ENCODE assay signal across 9 mouse cellular contexts in genomic region chr7:126481699-126482098, GRCm38 (mm10). TPM values are rescaled to one million over a fixed set of nuclear protein-coding genes. Genes with fewer than 3 reads are reported as not detected.
DNase-seq lines count a peak whose midpoint lies in the region; ATAC-seq and TF ChIP-seq lines count a peak whose summit lies in the region.
"Had no signal": no experiment of that assay in that cellular context is flagged by ENCODE, and none has a peak within 500 bp of the region (broad histone marks: within the 10 kb centered on the region; RNA-seq: fewer than 3 reads in every experiment).

No protein-coding gene starts in this region.

- no peak overlapping the region for H3K9ac ChIP-seq in embryonic facial prominence, embryonic 11.5 days (replicated peaks; ENCODE audit: low read length)
- H3K9ac ChIP-seq in lung, embryonic 14.5 days, result no peak overlapping the region

- H3K27ac ChIP-seq in embryonic facial prominence, embryonic 11.5 days (replicated peaks; ENCODE audit: low read depth, low read length), result no peak overlapping the region
- H3K27ac ChIP-seq in embryonic facial prominence, embryonic 10.5 days (replicated peaks), result no peak overlapping the region
- H3K27ac ChIP-seq in lung, embryonic 14.5 days (ENCODE audit: low read depth), result no peak overlapping the region

- no peaks in the 10 kb centered on the region for H3K36me3 ChIP-seq in embryonic facial prominence, embryonic 11.5 days (replicated peaks; ENCODE audit: control insufficient read depth, insufficient read depth, low read depth, low read length)
- no peaks in the 10 kb centered on the region for H3K36me3 ChIP-seq in embryonic facial prominence, embryonic 10.5 days (replicated peaks)
- no peaks in the 10 kb centered on the region for H3K36me3 ChIP-seq in lung, embryonic 14.5 days (ENCODE audit: insufficient read depth)
- no peaks in the 10 kb centered on the region for H3K36me3 ChIP-seq in erythroblast, embryonic 14.5 days (ENCODE audit: control insufficient read depth)
- H3K36me3 ChIP-seq: midbrain, embryonic 12.5 days had no signal

- no peaks in the 10 kb centered on the region for H3K9me3 ChIP-seq in embryonic facial prominence, embryonic 11.5 days (replicated peaks; ENCODE audit: control insufficient read depth, low read length)
- peaks cover 3% of the 10 kb centered on the region; the same call in 1 of the 2 replicates for H3K9me3 ChIP-seq in embryonic facial prominence, embryonic 10.5 days
- no peaks in the 10 kb centered on the region for H3K9me3 ChIP-seq in lung, embryonic 14.5 days (ENCODE audit: low read depth, low read length)
- H3K9me3 ChIP-seq in erythroblast, embryonic 14.5 days (ENCODE audit: control insufficient read depth, low read length), result no peaks in the 10 kb centered on the region
- H3K9me3 ChIP-seq: midbrain, embryonic 12.5 days had no signal

- H3K4me2 ChIP-seq in embryonic facial prominence, embryonic 11.5 days (ENCODE audit: low read depth, low read length), result no peak overlapping the region
- H3K4me2 ChIP-seq in lung, embryonic 14.5 days, result no peak overlapping the region

- H3K27me3 ChIP-seq in embryonic facial prominence, embryonic 11.5 days (ENCODE audit: control insufficient read depth, insufficient read depth, low read length), result no peaks in the 10 kb centered on the region
- no peaks in the 10 kb centered on the region for H3K27me3 ChIP-seq in embryonic facial prominence, embryonic 10.5 days (replicated peaks; ENCODE audit: low read depth, poor library complexity, severe bottlenecking)
- no peaks in the 10 kb centered on the region for H3K27me3 ChIP-seq in lung, embryonic 14.5 days (ENCODE audit: insufficient read depth, low read length)
- H3K27me3 ChIP-seq in erythroblast, embryonic 14.5 days (ENCODE audit: control insufficient read depth), result no peaks in the 10 kb centered on the region
- H3K27me3 ChIP-seq: midbrain, embryonic 12.5 days had no signal

- no peak for ATAC-seq in embryonic facial prominence, embryonic 11.5 days (replicated peaks; ENCODE audit: insufficient number of reproducible peaks, low FRiP score, low TSS enrichment, low read depth)
- no peak for ATAC-seq in lung, embryonic 14.5 days (ENCODE audit: insufficient read depth)

- H3K4me1 ChIP-seq in embryonic facial prominence, embryonic 11.5 days (ENCODE audit: control insufficient read depth, insufficient read depth, low read length), result no peaks in the 10 kb centered on the region; the same call in 1 of the 2 replicates
- H3K4me1 ChIP-seq in embryonic facial prominence, embryonic 10.5 days, result peaks cover 11% of the 10 kb centered on the region
- no peaks in the 10 kb centered on the region for H3K4me1 ChIP-seq in lung, embryonic 14.5 days (ENCODE audit: insufficient read depth)
- H3K4me1 ChIP-seq in erythroblast, embryonic 14.5 days (ENCODE audit: control insufficient read depth), result peaks cover 22% of the 10 kb centered on the region

- peak; percentile 69 for TF ChIP-seq CTCF in lung, embryonic 14.5 days (IDR thresholded peaks at IDR 0.05; ENCODE audit: low read depth)

- peak; percentile 72 for DNase-seq in embryonic facial prominence, embryonic 11.5 days (ENCODE audit: low spot score)
- no peak for DNase-seq in embryonic facial prominence, embryonic 10.5 days (ENCODE audit: low spot score)
- peak; percentile 73 for DNase-seq in lung, embryonic 14.5 days
- no peak for DNase-seq in lung, postnatal 25 days (ENCODE audit: low spot score)
- DNase-seq in retina, embryonic 14.5 days (ENCODE audit: low spot score), result peak; percentile 68
- no peak for DNase-seq in right cerebral cortex, postnatal 4 days
- no peak for DNase-seq in gastrocnemius, postnatal 10 days

- 24% methylated on average over 5 of the region's 5 CpGs for WGBS in embryonic facial prominence, embryonic 11.5 days
- WGBS in embryonic facial prominence, embryonic 10.5 days, result 27% methylated on average over 5 of the region's 5 CpGs
- 22% methylated on average over 5 of the region's 5 CpGs for WGBS in lung, embryonic 14.5 days

- no peak overlapping the region for H3K4me3 ChIP-seq in embryonic facial prominence, embryonic 11.5 days (ENCODE audit: low read depth, low read length)
- H3K4me3 ChIP-seq in embryonic facial prominence, embryonic 10.5 days, result no peak overlapping the region; the same call in 1 of the 2 replicates
- no peak overlapping the region; the same call in 1 of the 2 replicates for H3K4me3 ChIP-seq in lung, embryonic 14.5 days (ENCODE audit: low read depth, low read length)
- H3K4me3 ChIP-seq in erythroblast, embryonic 14.5 days (replicated peaks), result peak overlapping the region; percentile 52

RNA-seq across cellular contexts. Expression of gene Tufm, which starts 5.5 kb away (rescaled TPM):
- polyA plus RNA-seq in embryonic facial prominence, embryonic 11.5 days (2014; fragmentation: Nextera tagmentation; extraction: Ambion mirVana), result 158 and 159 TPM in 2 replicates
- polyA plus RNA-seq in embryonic facial prominence, embryonic 10.5 days (2016; fragmentation: Nextera tagmentation; extraction: Ambion mirVana), result 169 and 185 TPM in 2 replicates
- polyA plus RNA-seq in lung, embryonic 14.5 days (2014; fragmentation: Nextera tagmentation; extraction: Ambion mirVana), result 126 and 128 TPM in 2 replicates
- 1.8 and 3.9 TPM in 2 replicates for polyA plus RNA-seq in erythroblast, embryonic 14.5 days (2012)
- total RNA-seq in gastrocnemius, postnatal 10 days (2021), result 100 to 1,000 TPM in 1 of 2 experiments, 10 to 100 TPM in 1; 99.0 to 114 TPM

RNA-seq across cellular contexts. Expression of gene Sh2b1, which starts 6.5 kb away (rescaled TPM):
- polyA plus RNA-seq in embryonic facial prominence, embryonic 11.5 days (2014; fragmentation: Nextera tagmentation; extraction: Ambion mirVana), result 36.3 and 39.3 TPM in 2 replicates
- 53.3 and 54.0 TPM in 2 replicates for polyA plus RNA-seq in embryonic facial prominence, embryonic 10.5 days (2016; fragmentation: Nextera tagmentation; extraction: Ambion mirVana)
- polyA plus RNA-seq in lung, embryonic 14.5 days (2014; fragmentation: Nextera tagmentation; extraction: Ambion mirVana), result 42.0 and 46.5 TPM in 2 replicates
- 2.3 and 2.6 TPM in 2 replicates for polyA plus RNA-seq in erythroblast, embryonic 14.5 days (2012)
- total RNA-seq in gastrocnemius, postnatal 10 days (2021), result 10 to 100 TPM; 52.0 to 53.7 TPM

RNA-seq across cellular contexts. Expression of gene Atp2a1, which starts 18.8 kb away (rescaled TPM):
- 6.6 and 6.7 TPM in 2 replicates for polyA plus RNA-seq in embryonic facial prominence, embryonic 11.5 days (2014; fragmentation: Nextera tagmentation; extraction: Ambion mirVana)
- 1.8 and 2.5 TPM in 2 replicates for polyA plus RNA-seq in embryonic facial prominence, embryonic 10.5 days (2016; fragmentation: Nextera tagmentation; extraction: Ambion mirVana)
- polyA plus RNA-seq in lung, embryonic 14.5 days (2014; fragmentation: Nextera tagmentation; extraction: Ambion mirVana), result 0.32 TPM in 1 of 2 replicates, not detected in the other
- polyA plus RNA-seq in erythroblast, embryonic 14.5 days (2012), result not detected in 2 replicates
- total RNA-seq in gastrocnemius, postnatal 10 days (2021), result over 10,000 TPM; 11,325 to 12,607 TPM

RNA-seq across cellular contexts. Expression of gene Atxn2l, which starts 21.5 kb away (rescaled TPM):
- 44.8 and 46.2 TPM in 2 replicates for polyA plus RNA-seq in embryonic facial prominence, embryonic 11.5 days (2014; fragmentation: Nextera tagmentation; extraction: Ambion mirVana)
- 50.4 and 54.1 TPM in 2 replicates for polyA plus RNA-seq in embryonic facial prominence, embryonic 10.5 days (2016; fragmentation: Nextera tagmentation; extraction: Ambion mirVana)
- 57.0 and 61.9 TPM in 2 replicates for polyA plus RNA-seq in lung, embryonic 14.5 days (2014; fragmentation: Nextera tagmentation; extraction: Ambion mirVana)
- 56.8 and 76.8 TPM in 2 replicates for polyA plus RNA-seq in erythroblast, embryonic 14.5 days (2012)
- total RNA-seq in gastrocnemius, postnatal 10 days (2021), result 10 to 100 TPM; 33.6 to 45.6 TPM

RNA-seq across cellular contexts. Expression of gene Rabep2, which starts 53.1 kb away (rescaled TPM):
- 18.6 and 24.8 TPM in 2 replicates for polyA plus RNA-seq in embryonic facial prominence, embryonic 11.5 days (2014; fragmentation: Nextera tagmentation; extraction: Ambion mirVana)
- polyA plus RNA-seq in embryonic facial prominence, embryonic 10.5 days (2016; fragmentation: Nextera tagmentation; extraction: Ambion mirVana), result 33.7 and 34.6 TPM in 2 replicates
- 33.8 and 34.5 TPM in 2 replicates for polyA plus RNA-seq in lung, embryonic 14.5 days (2014; fragmentation: Nextera tagmentation; extraction: Ambion mirVana)
- 0.67 and 0.68 TPM in 2 replicates for polyA plus RNA-seq in erythroblast, embryonic 14.5 days (2012)
- 10 to 100 TPM; 11.4 to 15.2 TPM for total RNA-seq in gastrocnemius, postnatal 10 days (2021)

Comparison
In these comparisons a context has a peak if more than half of its experiments do, and no peak if none do; other contexts are left out.
1. DNase-seq: peak in embryonic facial prominence, embryonic 11.5 days (single experiment), lung, embryonic 14.5 days (single experiment) and retina, embryonic 14.5 days (single experiment); none in embryonic facial prominence, embryonic 10.5 days (single experiment), lung, postnatal 25 days (single experiment), right cerebral cortex, postnatal 4 days (single experiment) and gastrocnemius, postnatal 10 days (single experiment).
2. RNA of gene Tufm, which starts 5.5 kb away (polyA plus RNA-seq): 169 to 185 TPM in embryonic facial prominence, embryonic 10.5 days, 158 to 159 TPM in embryonic facial prominence, embryonic 11.5 days and 126 to 128 TPM in lung, embryonic 14.5 days; 1.8 to 3.9 TPM in erythroblast, embryonic 14.5 days; every median in the first group is over 10 times any median in the second.
3. RNA of gene Sh2b1, which starts 6.5 kb away (polyA plus RNA-seq): 53.3 to 54.0 TPM in embryonic facial prominence, embryonic 10.5 days, 42.0 to 46.5 TPM in lung, embryonic 14.5 days and 36.3 to 39.3 TPM in embryonic facial prominence, embryonic 11.5 days; 2.3 to 2.6 TPM in erythroblast, embryonic 14.5 days; every median in the first group is over 10 times any median in the second.